Mouse (Mus musculus): ENCODE results near the gene Lpar1. TPM values are rescaled to one million over a fixed set of nuclear protein-coding genes. Genes with fewer than 3 reads are reported as not detected.

Gene Lpar1
- polyA plus RNA-seq, 1 experiment from 2014 or later = 5.2 TPM

- Histone ChIP-seq H3K4me3 (ENCODE audit: low read depth, low read length) (no peak overlapping the region), H3K9me3 (ENCODE audit: control insufficient read depth, low read length) (no peaks in the 10 kb centered on the region), H3K27me3 (ENCODE audit: control insufficient read depth, insufficient read depth, low read length) (no peaks in the 10 kb centered on the region), H3K4me1 (ENCODE audit: control insufficient read depth, insufficient read depth, low read length) (no peaks in the 10 kb centered on the region), H3K36me3 (ENCODE audit: control insufficient read depth, insufficient read depth, low read length) (no peaks in the 10 kb centered on the region), H3K27ac (ENCODE audit: low read depth, low read length) (no peak overlapping the region), H3K9ac (replicated peaks; ENCODE audit: low read depth, low read length) (no peak overlapping the region), H3K4me2 (ENCODE audit: low read depth, low read length) (no peak overlapping the region)
- WGBS = 66% methylated on average over 2 of the region's 2 CpGs
- ATAC-seq (ENCODE audit: low read depth) = no peak
These were observed 18.7 kb upstream of the Lpar1 start for GRCm38 (mm10) chr4:58572446-58572845.

- no peak for ATAC-seq (ENCODE audit: low read depth)
- Histone ChIP-seq H3K4me3 (ENCODE audit: low read depth, low read length) (no peak overlapping the region), H3K27me3 (ENCODE audit: control insufficient read depth, insufficient read depth, low read length) (no peaks in the 10 kb centered on the region), H3K9me3 (ENCODE audit: control insufficient read depth, low read length) (no peaks in the 10 kb centered on the region), H3K27ac (ENCODE audit: low read depth, low read length) (no peak overlapping the region), H3K36me3 (ENCODE audit: control insufficient read depth, insufficient read depth, low read length) (no peaks in the 10 kb centered on the region), H3K9ac (replicated peaks; ENCODE audit: low read depth, low read length) (no peak overlapping the region), H3K4me1 (ENCODE audit: control insufficient read depth, insufficient read depth, low read length) (no peaks in the 10 kb centered on the region), H3K4me2 (ENCODE audit: low read depth, low read length) (no peak overlapping the region)
- 13% methylated on average over 3 of the region's 3 CpGs for WGBS
These were observed 18.0 kb upstream of the Lpar1 start for GRCm38 (mm10) chr4:58571661-58572060.

GRCm38 (mm10) chr4:58571232-58571631, 17.5 kb upstream of the Lpar1 start:
- Histone ChIP-seq H3K36me3 (ENCODE audit: control insufficient read depth, insufficient read depth, low read length) (no peaks in the 10 kb centered on the region), H3K27me3 (ENCODE audit: control insufficient read depth, insufficient read depth, low read length) (no peaks in the 10 kb centered on the region), H3K4me3 (ENCODE audit: low read depth, low read length) (no peak overlapping the region), H3K27ac (ENCODE audit: low read depth, low read length) (no peak overlapping the region), H3K9me3 (ENCODE audit: control insufficient read depth, low read length) (no peaks in the 10 kb centered on the region), H3K9ac (replicated peaks; ENCODE audit: low read depth, low read length) (no peak overlapping the region), H3K4me2 (ENCODE audit: low read depth, low read length) (no peak overlapping the region), H3K4me1 (ENCODE audit: control insufficient read depth, insufficient read depth, low read length) (no peaks in the 10 kb centered on the region)
- ATAC-seq (ENCODE audit: low read depth) = no peak
- 4% methylated on average over 1 of the region's 1 CpGs for WGBS

GRCm38 (mm10) chr4:58568486-58568885, 14.8 kb upstream of the Lpar1 start:
- 88% methylated on average over 8 of the region's 8 CpGs for WGBS
- H3K4me2 ChIP-seq (ENCODE audit: low read depth, low read length) = no peak overlapping the region

GRCm38 (mm10) chr4:58562776-58563175, 9.1 kb upstream of the Lpar1 start:
- Histone ChIP-seq H3K9ac (replicated peaks; ENCODE audit: low read depth, low read length) (no peak overlapping the region), H3K36me3 (ENCODE audit: control insufficient read depth, insufficient read depth, low read length) (no peaks in the 10 kb centered on the region), H3K4me3 (ENCODE audit: low read depth, low read length) (no peak overlapping the region), H3K27ac (ENCODE audit: low read depth, low read length) (no peak overlapping the region), H3K4me2 (ENCODE audit: low read depth, low read length) (no peak overlapping the region), H3K9me3 (ENCODE audit: control insufficient read depth, low read length) (no peaks in the 10 kb centered on the region), H3K27me3 (ENCODE audit: control insufficient read depth, insufficient read depth, low read length) (no peaks in the 10 kb centered on the region), H3K4me1 (ENCODE audit: control insufficient read depth, insufficient read depth, low read length) (no peaks in the 10 kb centered on the region)
- 97% methylated on average over 1 of the region's 1 CpGs for WGBS
- ATAC-seq (ENCODE audit: low read depth) = no peak

More at GRCm38 (mm10) chr4:58568486-58568885, 14.8 kb upstream of the Lpar1 start:
- no peak overlapping the region for H3K27ac ChIP-seq (ENCODE audit: low read depth, low read length)
- no peak overlapping the region for H3K4me3 ChIP-seq (ENCODE audit: low read depth, low read length)
- ATAC-seq (ENCODE audit: low read depth) = no peak
- no peaks in the 10 kb centered on the region for H3K27me3 ChIP-seq (ENCODE audit: control insufficient read depth, insufficient read depth, low read length)
- H3K9ac ChIP-seq (replicated peaks; ENCODE audit: low read depth, low read length) = no peak overlapping the region
- no peaks in the 10 kb centered on the region for H3K9me3 ChIP-seq (ENCODE audit: control insufficient read depth, low read length)
- no peaks in the 10 kb centered on the region for H3K36me3 ChIP-seq (ENCODE audit: control insufficient read depth, insufficient read depth, low read length)
- no peaks in the 10 kb centered on the region for H3K4me1 ChIP-seq (ENCODE audit: control insufficient read depth, insufficient read depth, low read length)

- 0 out of 2 replicates have a peak, but pooled peaks cover 3% of the 10 kb centered on the region for H3K4me1 ChIP-seq (ENCODE audit: control insufficient read depth, insufficient read depth, low read length)
- H3K4me2 ChIP-seq (ENCODE audit: low read depth, low read length) = no peak overlapping the region
- H3K36me3 ChIP-seq (ENCODE audit: control insufficient read depth, insufficient read depth, low read length) = no peaks in the 10 kb centered on the region
- H3K27ac ChIP-seq (ENCODE audit: low read depth, low read length) = no peak overlapping the region
- H3K9ac ChIP-seq (replicated peaks; ENCODE audit: low read depth, low read length) = no peak overlapping the region
- WGBS = 83% methylated on average over 3 of the region's 3 CpGs
- no peaks in the 10 kb centered on the region for H3K9me3 ChIP-seq (ENCODE audit: control insufficient read depth, low read length)
- H3K27me3 ChIP-seq (ENCODE audit: control insufficient read depth, insufficient read depth, low read length) = no peaks in the 10 kb centered on the region
- H3K4me3 ChIP-seq (ENCODE audit: low read depth, low read length) = no peak overlapping the region
- ATAC-seq (ENCODE audit: low read depth) = no peak
These were observed 3.3 kb upstream of the Lpar1 start for GRCm38 (mm10) chr4:58557001-58557400.

- 37% methylated on average over 10 of the region's 10 CpGs for WGBS
- no peak overlapping the region for H3K4me3 ChIP-seq (ENCODE audit: low read depth, low read length)
These were observed 701 bp upstream of the Lpar1 start for GRCm38 (mm10) chr4:58554359-58554838.

GRCm38 (mm10) chr4:58552731-58553630, 717 bp downstream of the Lpar1 start:
- under 1% methylated on average over 65 of the region's 71 CpGs for WGBS
- Histone ChIP-seq H3K4me3 (ENCODE audit: low read depth, low read length) (peak overlapping the region; percentile 57), H3K9ac (replicated peaks; ENCODE audit: low read depth, low read length) (peak overlapping the region; percentile 49), H3K9me3 (ENCODE audit: control insufficient read depth, low read length) (no peaks in the 10 kb centered on the region), H3K4me2 (ENCODE audit: low read depth, low read length) (peak overlapping the region; percentile 64), H3K27ac (ENCODE audit: low read depth, low read length) (no peak overlapping the region), H3K27me3 (ENCODE audit: control insufficient read depth, insufficient read depth, low read length) (no peaks in the 10 kb centered on the region), H3K4me1 (ENCODE audit: control insufficient read depth, insufficient read depth, low read length) (0 out of 2 replicates have a peak, but pooled peaks cover 3% of the 10 kb centered on the region), H3K36me3 (ENCODE audit: control insufficient read depth, insufficient read depth, low read length) (no peaks in the 10 kb centered on the region)
- peak; percentile 93 for ATAC-seq (ENCODE audit: low read depth)

More at GRCm38 (mm10) chr4:58554359-58554838, 701 bp upstream of the Lpar1 start:
- Histone ChIP-seq H3K4me2 (ENCODE audit: low read depth, low read length) (no peak overlapping the region), H3K4me1 (ENCODE audit: control insufficient read depth, insufficient read depth, low read length) (0 out of 2 replicates have a peak, but pooled peaks cover 3% of the 10 kb centered on the region), H3K9me3 (ENCODE audit: control insufficient read depth, low read length) (no peaks in the 10 kb centered on the region), H3K36me3 (ENCODE audit: control insufficient read depth, insufficient read depth, low read length) (no peaks in the 10 kb centered on the region), H3K27me3 (ENCODE audit: control insufficient read depth, insufficient read depth, low read length) (no peaks in the 10 kb centered on the region), H3K9ac (replicated peaks; ENCODE audit: low read depth, low read length) (no peak overlapping the region), H3K27ac (ENCODE audit: low read depth, low read length) (no peak overlapping the region)
- ATAC-seq (ENCODE audit: low read depth) = no peak

GRCm38 (mm10) chr4:58552229-58552628, 1.5 kb downstream of the Lpar1 start:
- Histone ChIP-seq H3K27ac (ENCODE audit: low read depth, low read length) (no peak overlapping the region), H3K36me3 (ENCODE audit: control insufficient read depth, insufficient read depth, low read length) (no peaks in the 10 kb centered on the region), H3K4me1 (ENCODE audit: control insufficient read depth, insufficient read depth, low read length) (0 out of 2 replicates have a peak, but pooled peaks cover 3% of the 10 kb centered on the region), H3K27me3 (ENCODE audit: control insufficient read depth, insufficient read depth, low read length) (no peaks in the 10 kb centered on the region), H3K4me3 (ENCODE audit: low read depth, low read length) (peak overlapping the region; percentile 57; the same call in 1 of the 2 replicates), H3K4me2 (ENCODE audit: low read depth, low read length) (peak overlapping the region; percentile 64; the same call in 1 of the 2 replicates), H3K9me3 (ENCODE audit: control insufficient read depth, low read length) (no peaks in the 10 kb centered on the region), H3K9ac (replicated peaks; ENCODE audit: low read depth, low read length) (no peak overlapping the region)
- 8% methylated on average over 10 of the region's 10 CpGs for WGBS
- no peak for ATAC-seq (ENCODE audit: low read depth)

Measured in neural tube, embryonic 14.5 days (tissue).